Mouse (Mus musculus): ENCODE results near the gene Arpc5. TPM values are rescaled to one million over a fixed set of nuclear protein-coding genes. Genes with fewer than 3 reads are reported as not detected.
A peak's percentile ranks its signal among the peaks of the same experiment; 100 is the strongest.

The Arpc5 gene
- polyA plus RNA-seq (2012; rRNA removed), result 103 and 111 TPM in 2 replicates

- peak within 1 kb of the TSS; percentile 94 for H3K4me3 ChIP-seq (ENCODE audit: insufficient read depth, low read length)
- TF ChIP-seq CTCF (IDR thresholded peaks at IDR 0.05; ENCODE audit: extremely low read depth, insufficient read depth, low read length), result no peak
- peak; percentile 85 for TF ChIP-seq POLR2A (IDR thresholded peaks at IDR 0.05; ENCODE audit: extremely low read depth, insufficient read depth, low read length)
- H3K4me1 ChIP-seq (ENCODE audit: control insufficient read depth, insufficient read depth, low read length), result peaks cover 5% of the 10 kb centered on the region
- peak within 1 kb of the TSS; percentile 92 for H3K27ac ChIP-seq (ENCODE audit: insufficient read depth, low read length)
These were observed at the start of gene Arpc5, which contains the start of gene Rgl1 for GRCm38 (mm10) chr1:152766032-152766772. Gene Arpc5, plus strand, starts transcription at chr1:152766542. Gene Rgl1, minus strand, starts transcription at chr1:152766351.

DNA sequence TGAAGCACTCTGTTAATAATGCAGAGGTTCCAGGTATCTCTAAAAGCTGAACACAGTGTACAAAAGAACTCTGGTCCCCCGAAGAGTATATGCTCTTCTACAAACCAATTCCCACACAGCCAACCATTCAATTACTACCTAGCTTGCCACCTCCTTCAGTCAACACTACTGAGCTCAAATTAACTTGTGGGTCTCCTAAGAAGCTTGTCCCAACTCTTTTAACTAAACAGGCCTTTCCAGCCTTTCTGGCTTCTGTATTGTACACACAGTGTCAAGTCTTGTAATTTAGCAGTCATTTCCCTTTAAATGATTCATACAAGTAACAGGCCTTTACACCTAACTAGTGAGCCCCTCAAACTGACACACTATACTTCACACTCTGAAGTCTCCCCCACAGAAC lies 49.0 kb upstream of the Arpc5 start:
- no peak overlapping the region for H3K4me3 ChIP-seq (ENCODE audit: insufficient read depth, low read length)
- TF ChIP-seq CTCF (IDR thresholded peaks at IDR 0.05; ENCODE audit: extremely low read depth, insufficient read depth, low read length) (no peak), POLR2A (IDR thresholded peaks at IDR 0.05; ENCODE audit: extremely low read depth, insufficient read depth, low read length) (no peak)

GRCm38 (mm10) chr1:152718200-152718599 lies 48.1 kb upstream of the Arpc5 start:
- H3K4me1 ChIP-seq (ENCODE audit: control insufficient read depth, insufficient read depth, low read length), result 0 out of 2 replicates have a peak, but pooled peaks cover 1% of the 10 kb centered on the region
- no peak overlapping the region for H3K27ac ChIP-seq (ENCODE audit: insufficient read depth, low read length)
- H3K4me3 ChIP-seq (ENCODE audit: insufficient read depth, low read length), result no peak overlapping the region
- TF ChIP-seq POLR2A (IDR thresholded peaks at IDR 0.05; ENCODE audit: extremely low read depth, insufficient read depth, low read length), result no peak
- TF ChIP-seq CTCF (IDR thresholded peaks at IDR 0.05; ENCODE audit: extremely low read depth, insufficient read depth, low read length), result no peak

More for the DNA sequence above, 49.0 kb upstream of the Arpc5 start:
- H3K4me1 ChIP-seq (ENCODE audit: control insufficient read depth, insufficient read depth, low read length), result 0 out of 2 replicates have a peak, but pooled peaks cover 1% of the 10 kb centered on the region
- H3K27ac ChIP-seq (ENCODE audit: insufficient read depth, low read length), result no peak overlapping the region

GRCm38 (mm10) chr1:152720969-152721368 lies 45.4 kb upstream of the Arpc5 start:
- Histone ChIP-seq H3K4me3 (ENCODE audit: insufficient read depth, low read length) (no peak overlapping the region), H3K27ac (ENCODE audit: insufficient read depth, low read length) (no peak overlapping the region), H3K4me1 (ENCODE audit: control insufficient read depth, insufficient read depth, low read length) (no peaks in the 10 kb centered on the region)
- TF ChIP-seq CTCF (IDR thresholded peaks at IDR 0.05; ENCODE audit: extremely low read depth, insufficient read depth, low read length) (no peak), POLR2A (IDR thresholded peaks at IDR 0.05; ENCODE audit: extremely low read depth, insufficient read depth, low read length) (no peak)

- no peak overlapping the region for H3K4me3 ChIP-seq (ENCODE audit: insufficient read depth, low read length)
- TF ChIP-seq POLR2A (IDR thresholded peaks at IDR 0.05; ENCODE audit: extremely low read depth, insufficient read depth, low read length) (no peak), CTCF (IDR thresholded peaks at IDR 0.05; ENCODE audit: extremely low read depth, insufficient read depth, low read length) (no peak)
- no peaks in the 10 kb centered on the region for H3K4me1 ChIP-seq (ENCODE audit: control insufficient read depth, insufficient read depth, low read length)
- no peak overlapping the region for H3K27ac ChIP-seq (ENCODE audit: insufficient read depth, low read length)
These were observed 44.7 kb upstream of the Arpc5 start for GRCm38 (mm10) chr1:152721535-152722198.

- TF ChIP-seq POLR2A (IDR thresholded peaks at IDR 0.05; ENCODE audit: extremely low read depth, insufficient read depth, low read length), result no peak
- TF ChIP-seq CTCF (IDR thresholded peaks at IDR 0.05; ENCODE audit: extremely low read depth, insufficient read depth, low read length), result no peak
- H3K27ac ChIP-seq (ENCODE audit: insufficient read depth, low read length), result no peak overlapping the region
- no peak overlapping the region for H3K4me3 ChIP-seq (ENCODE audit: insufficient read depth, low read length)
- no peaks in the 10 kb centered on the region for H3K4me1 ChIP-seq (ENCODE audit: control insufficient read depth, insufficient read depth, low read length)
These were observed 42.1 kb upstream of the Arpc5 start for GRCm38 (mm10) chr1:152724286-152724685.

DNA sequence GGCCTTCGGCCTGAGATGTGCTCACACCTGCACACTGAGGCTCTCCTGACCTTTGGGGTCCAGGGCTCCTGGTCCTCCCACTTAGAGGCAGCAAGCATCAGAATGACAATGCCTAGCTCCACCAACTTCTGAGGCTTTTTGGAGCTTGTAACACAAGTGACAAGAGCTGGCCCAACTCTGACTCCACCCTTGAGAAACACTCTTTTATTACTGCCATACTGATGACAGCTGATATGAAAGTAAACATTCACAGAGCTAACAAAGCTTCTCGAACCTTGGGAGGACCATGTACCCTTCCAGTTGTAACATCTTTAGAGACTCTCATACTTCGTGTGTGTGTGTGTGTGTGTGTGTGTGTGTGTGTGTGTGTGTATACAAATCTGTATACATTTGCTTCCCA lies 40.2 kb upstream of the Arpc5 start:
- H3K27ac ChIP-seq (ENCODE audit: insufficient read depth, low read length), result no peak overlapping the region
- no peaks in the 10 kb centered on the region for H3K4me1 ChIP-seq (ENCODE audit: control insufficient read depth, insufficient read depth, low read length)
- no peak overlapping the region for H3K4me3 ChIP-seq (ENCODE audit: insufficient read depth, low read length)
- TF ChIP-seq POLR2A (IDR thresholded peaks at IDR 0.05; ENCODE audit: extremely low read depth, insufficient read depth, low read length) (no peak), CTCF (IDR thresholded peaks at IDR 0.05; ENCODE audit: extremely low read depth, insufficient read depth, low read length) (no peak)

DNA sequence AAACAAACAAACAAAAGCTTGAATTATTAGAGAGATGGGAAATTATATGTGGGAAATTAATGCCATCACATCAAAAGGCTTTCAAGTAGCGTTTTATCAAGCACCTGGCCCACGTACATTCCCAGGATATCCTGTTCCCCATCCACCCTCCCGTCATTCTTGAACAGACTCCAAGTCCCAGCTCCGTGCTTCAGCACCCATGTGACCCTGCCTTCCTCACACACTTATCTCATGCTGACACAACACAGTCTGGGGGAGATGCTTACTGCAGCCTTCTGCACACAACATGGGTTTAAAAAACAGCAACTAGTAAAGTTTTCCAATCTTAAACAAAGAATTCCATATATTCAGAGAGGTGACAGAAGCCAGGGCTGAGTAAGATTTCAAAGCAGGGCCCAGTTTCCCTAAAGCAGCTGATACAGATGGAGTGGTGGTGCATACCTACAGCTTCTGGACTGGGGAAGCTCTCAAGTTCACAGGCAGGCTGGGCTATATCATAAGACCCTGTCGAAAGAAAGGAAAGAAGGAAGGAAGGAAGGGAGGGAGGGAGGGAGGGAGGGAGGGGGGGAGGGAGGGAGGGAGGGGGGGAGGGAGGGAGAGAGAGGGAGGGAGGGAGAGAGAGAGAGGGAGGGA lies 38.6 kb upstream of the Arpc5 start:
- TF ChIP-seq POLR2A (IDR thresholded peaks at IDR 0.05; ENCODE audit: extremely low read depth, insufficient read depth, low read length), result no peak
- Histone ChIP-seq H3K4me3 (ENCODE audit: insufficient read depth, low read length) (no peak overlapping the region), H3K4me1 (ENCODE audit: control insufficient read depth, insufficient read depth, low read length) (no peaks in the 10 kb centered on the region), H3K27ac (ENCODE audit: insufficient read depth, low read length) (no peak overlapping the region)

- H3K4me1 ChIP-seq (ENCODE audit: control insufficient read depth, insufficient read depth, low read length), result no peaks in the 10 kb centered on the region
- no peak overlapping the region for H3K27ac ChIP-seq (ENCODE audit: insufficient read depth, low read length)
- H3K4me3 ChIP-seq (ENCODE audit: insufficient read depth, low read length), result no peak overlapping the region
- TF ChIP-seq POLR2A (IDR thresholded peaks at IDR 0.05; ENCODE audit: extremely low read depth, insufficient read depth, low read length) (no peak), CTCF (IDR thresholded peaks at IDR 0.05; ENCODE audit: extremely low read depth, insufficient read depth, low read length) (no peak)
These were observed 27.5 kb upstream of the Arpc5 start for GRCm38 (mm10) chr1:152738793-152739192.
